Mouse (Mus musculus) intestine, embryonic 15.5 days (tissue): ENCODE measurements around the gene Lrpprc. TPM values are rescaled to one million over a fixed set of nuclear protein-coding genes. Genes with fewer than 3 reads are reported as not detected.

Experiments used
- ATAC-seq: fragments of 200-750 bp; cut with Nextera tagmentation; 2 replicates; pipeline ENCODE4 v1.8.0; 2017; ENCODE audit warnings: moderate TSS enrichment, moderate library complexity
- H3K27ac ChIP-seq: fragments of 300-500 bp; sonication (generic); 2 replicates; pipeline ENCODE4 v1.5.1; 2015; ENCODE audit warnings: mild to moderate bottlenecking, inconsistent platforms
- H3K27me3 ChIP-seq: fragments of 300-500 bp; sonication (generic); replicated peaks from 2 replicates; pipeline ENCODE4 v1.6.1; 2015; ENCODE audit warnings: inconsistent platforms
- H3K36me3 ChIP-seq: fragments of 300-500 bp; sonication (generic); 2 replicates; pipeline ENCODE4 v1.6.1; 2015; ENCODE audit warnings: inconsistent platforms
- H3K4me1 ChIP-seq: fragments of 300-500 bp; sonication (generic); replicated peaks from 2 replicates; pipeline ENCODE4 v1.6.1; 2015; ENCODE audit warnings: inconsistent platforms
- H3K4me2 ChIP-seq: fragments of 300-500 bp; sonication (generic); replicated peaks from 2 replicates; pipeline ENCODE4 v1.6.1; 2015; ENCODE audit warnings: mild to moderate bottlenecking, inconsistent platforms
- H3K4me3 ChIP-seq: fragments of 300-500 bp; sonication (generic); replicated peaks from 2 replicates; pipeline ENCODE4 v1.5.1; 2015; ENCODE audit warnings: inconsistent platforms
- H3K9ac ChIP-seq: fragments of 300-500 bp; sonication (generic); 2 replicates; pipeline ENCODE4 v1.6.1; 2015; ENCODE audit warnings: inconsistent platforms
- H3K9me3 ChIP-seq: fragments of 300-500 bp; sonication (generic); 2 replicates; pipeline ENCODE4 v1.6.1; 2016; ENCODE audit warnings: inconsistent platforms
- WGBS: fragments of 180-500 bp; shearing (Covaris S2); methylation state at CpG from one replicate; pipeline ENCODE4 v1.1.7; 2015; 5-methylcytosine and 5-hydroxymethylcytosine counted together
- polyA plus RNA-seq: library from polyadenylated mRNA; unstranded; fragments of >200 nt; fragmentation: Nextera tagmentation; extraction: Ambion mirVana; gene quantifications from 2 replicates; pipeline ENCODE4 v1.2.1, GENCODE M21; 2015

The Lrpprc gene
- polyA plus RNA-seq, 1 experiment from 2014 or later = 57.0 TPM

DNA sequence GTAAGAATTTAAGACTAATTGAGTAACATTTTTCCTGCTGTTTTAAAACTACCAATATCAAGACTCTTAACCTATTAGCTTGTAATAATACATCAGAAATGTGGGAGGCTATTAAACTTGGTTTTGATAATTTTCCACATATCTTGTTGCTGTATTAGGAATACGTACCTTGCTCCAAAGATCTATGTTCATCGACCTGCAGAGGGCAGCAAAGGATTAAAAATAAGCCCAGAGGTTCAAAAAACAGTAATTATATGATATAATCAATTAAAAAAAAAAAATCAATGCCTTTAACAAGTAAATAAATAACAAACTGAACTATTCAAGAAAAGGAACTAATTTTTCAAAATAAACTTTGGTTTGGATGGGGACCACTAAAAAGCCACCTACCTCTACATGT is 34.5 kb downstream of the Lrpprc start:
- Histone ChIP-seq H3K4me1 (no peaks in the 10 kb centered on the region), H3K27ac (no peak overlapping the region), H3K27me3 (no peaks in the 10 kb centered on the region), H3K9ac (no peak overlapping the region), H3K36me3 (peaks cover 6% of the 10 kb centered on the region; the same call in 1 of the 2 replicates), H3K4me2 (no peak overlapping the region), H3K4me3 (no peak overlapping the region), H3K9me3 (no peaks in the 10 kb centered on the region)
- WGBS = 73% methylated on average over 2 of the region's 2 CpGs
- no peak for ATAC-seq

DNA sequence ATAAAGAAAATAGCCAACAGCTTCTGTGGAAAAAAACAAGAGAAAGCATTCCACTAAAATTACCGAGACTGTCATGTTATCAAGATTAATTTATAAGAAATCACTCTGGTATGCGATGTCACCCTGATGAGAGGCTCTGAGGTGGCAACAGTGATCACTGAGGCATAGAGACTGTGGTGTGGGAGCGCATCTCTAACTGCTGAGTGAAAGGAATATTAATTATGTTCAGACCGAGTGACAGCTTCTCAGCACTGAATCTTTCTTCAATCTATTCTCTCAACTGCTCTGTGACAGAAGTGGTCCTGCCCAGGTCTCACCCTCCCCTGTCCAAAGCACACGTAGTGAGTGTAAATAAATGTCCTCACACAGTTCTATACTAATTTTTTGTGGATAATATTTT is 37.1 kb downstream of the Lrpprc start:
- no peaks in the 10 kb centered on the region for H3K4me1 ChIP-seq
- H3K36me3 ChIP-seq = peaks cover 5% of the 10 kb centered on the region; the same call in 1 of the 2 replicates
- 86% methylated on average over 5 of the region's 5 CpGs for WGBS
- no peak overlapping the region for H3K9ac ChIP-seq
- no peak overlapping the region for H3K4me3 ChIP-seq
- no peak overlapping the region for H3K4me2 ChIP-seq
- H3K9me3 ChIP-seq = no peaks in the 10 kb centered on the region
- no peak overlapping the region for H3K27ac ChIP-seq
- no peak for ATAC-seq
- no peaks in the 10 kb centered on the region for H3K27me3 ChIP-seq

DNA sequence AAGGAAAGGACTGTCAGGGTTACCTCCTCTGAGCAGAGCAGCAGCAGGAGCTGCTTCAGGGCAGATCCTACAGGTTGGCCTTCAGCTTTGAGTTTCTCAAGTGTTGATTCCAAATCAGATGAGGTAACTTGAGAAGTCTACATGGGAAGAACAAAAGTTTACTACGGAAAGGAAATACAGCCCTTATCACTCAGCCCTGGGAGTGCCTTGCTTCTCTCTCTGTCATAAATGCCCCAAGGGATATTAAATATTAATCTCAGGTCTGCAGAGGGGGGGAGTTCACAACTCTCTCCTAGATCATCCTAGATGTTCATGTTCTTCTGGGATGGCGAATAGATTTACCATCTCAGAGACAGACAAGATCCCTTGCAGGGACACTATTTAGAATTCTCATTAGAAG is 38.3 kb downstream of the Lrpprc start:
- no peaks in the 10 kb centered on the region for H3K4me1 ChIP-seq
- ATAC-seq = peak; percentile 77
- no peak overlapping the region for H3K27ac ChIP-seq
- no peak overlapping the region for H3K4me3 ChIP-seq
- H3K27me3 ChIP-seq = no peaks in the 10 kb centered on the region
- no peaks in the 10 kb centered on the region for H3K9me3 ChIP-seq
- no peak overlapping the region for H3K9ac ChIP-seq
- peaks cover 4% of the 10 kb centered on the region; the same call in 1 of the 2 replicates for H3K36me3 ChIP-seq
- H3K4me2 ChIP-seq = no peak overlapping the region
- WGBS = 62% methylated on average over 2 of the region's 2 CpGs

DNA sequence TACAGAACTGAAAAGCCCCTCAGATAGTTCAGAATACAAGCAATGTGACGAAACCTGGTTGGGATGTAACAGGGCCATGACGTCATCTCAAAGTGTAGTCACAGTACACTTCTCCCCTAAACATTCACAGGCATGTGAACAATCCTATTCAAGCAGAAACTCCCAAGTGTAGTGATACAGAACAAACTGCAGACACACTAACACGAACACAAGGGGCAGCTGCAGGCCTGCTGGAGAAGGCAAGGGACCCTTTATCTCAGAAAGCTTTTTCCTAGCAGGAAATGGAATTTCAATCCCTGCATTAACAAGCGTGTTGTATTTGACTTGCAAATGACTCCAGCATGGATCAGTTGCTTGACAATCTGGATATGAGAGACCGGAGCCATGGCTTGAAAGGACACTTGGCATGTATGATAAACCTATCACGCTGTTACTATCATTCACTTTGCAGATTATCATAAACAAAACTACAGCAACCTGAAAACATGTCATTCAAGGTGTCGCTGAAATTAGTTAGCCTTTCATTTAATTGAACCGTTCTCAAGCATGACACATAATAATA is 38.9 kb downstream of the Lrpprc start:
- WGBS = 79% methylated on average over 8 of the region's 8 CpGs
- no peak overlapping the region for H3K4me3 ChIP-seq
- peaks cover 4% of the 10 kb centered on the region; the same call in 1 of the 2 replicates for H3K36me3 ChIP-seq
- no peaks in the 10 kb centered on the region for H3K9me3 ChIP-seq
- H3K27me3 ChIP-seq = no peaks in the 10 kb centered on the region
- 0 out of 2 replicates have a peak overlapping the region, but pooled peaks have one; percentile 13 for H3K27ac ChIP-seq
- H3K4me1 ChIP-seq = no peaks in the 10 kb centered on the region
- no peak overlapping the region for H3K4me2 ChIP-seq
- H3K9ac ChIP-seq = no peak overlapping the region
- ATAC-seq = no peak

DNA sequence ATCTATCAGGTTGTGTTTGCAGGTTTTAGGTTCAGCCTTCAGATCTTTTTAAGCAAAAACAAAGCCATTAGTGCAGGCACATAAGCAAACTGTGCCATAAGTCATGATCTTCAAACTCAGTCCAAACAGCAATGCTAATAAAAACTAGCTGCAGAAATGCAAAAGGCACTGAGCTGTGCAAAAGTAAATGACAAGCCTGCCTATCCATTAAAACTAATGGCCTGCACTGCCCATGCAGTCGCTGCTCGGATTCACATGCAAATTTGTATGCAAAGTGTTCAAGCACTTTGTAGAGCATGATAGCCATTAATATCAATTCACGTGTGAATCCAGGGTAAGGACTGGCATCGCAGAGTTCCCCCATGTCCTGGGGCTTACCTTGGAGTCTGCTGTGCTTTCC is 40.5 kb downstream of the Lrpprc start:
- H3K36me3 ChIP-seq = peaks cover 4% of the 10 kb centered on the region; the same call in 1 of the 2 replicates
- H3K4me3 ChIP-seq = no peak overlapping the region
- no peak overlapping the region for H3K27ac ChIP-seq
- WGBS = 77% methylated on average over 4 of the region's 4 CpGs
- no peak overlapping the region for H3K9ac ChIP-seq
- no peaks in the 10 kb centered on the region for H3K4me1 ChIP-seq
- no peaks in the 10 kb centered on the region for H3K27me3 ChIP-seq
- no peak overlapping the region for H3K4me2 ChIP-seq
- no peak for ATAC-seq
- no peaks in the 10 kb centered on the region for H3K9me3 ChIP-seq

DNA sequence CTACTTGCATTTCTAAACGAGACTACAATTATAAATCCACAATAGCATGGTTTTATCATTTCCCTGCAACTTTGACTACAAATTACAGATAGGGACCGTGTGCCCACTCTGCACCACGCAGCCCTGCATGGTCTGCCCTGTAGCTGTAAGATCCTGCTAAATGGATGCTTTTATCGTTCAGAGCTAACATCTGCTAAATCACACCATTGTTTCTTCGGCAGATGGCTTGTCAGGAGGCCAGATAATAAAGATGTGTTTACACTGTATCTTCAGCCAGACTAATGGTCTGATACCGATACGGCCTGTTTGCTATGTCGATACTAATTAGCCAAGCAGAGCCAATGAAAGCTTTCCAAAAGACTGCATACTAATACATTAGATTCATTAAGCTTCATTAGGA is 41.3 kb downstream of the Lrpprc start:
- Histone ChIP-seq H3K4me1 (no peaks in the 10 kb centered on the region), H3K9me3 (no peaks in the 10 kb centered on the region), H3K9ac (no peak overlapping the region), H3K36me3 (peaks cover 4% of the 10 kb centered on the region; the same call in 1 of the 2 replicates), H3K27ac (no peak overlapping the region), H3K4me2 (no peak overlapping the region), H3K4me3 (no peak overlapping the region), H3K27me3 (no peaks in the 10 kb centered on the region)
- no peak for ATAC-seq
- WGBS = 50% methylated on average over 8 of the region's 8 CpGs

DNA sequence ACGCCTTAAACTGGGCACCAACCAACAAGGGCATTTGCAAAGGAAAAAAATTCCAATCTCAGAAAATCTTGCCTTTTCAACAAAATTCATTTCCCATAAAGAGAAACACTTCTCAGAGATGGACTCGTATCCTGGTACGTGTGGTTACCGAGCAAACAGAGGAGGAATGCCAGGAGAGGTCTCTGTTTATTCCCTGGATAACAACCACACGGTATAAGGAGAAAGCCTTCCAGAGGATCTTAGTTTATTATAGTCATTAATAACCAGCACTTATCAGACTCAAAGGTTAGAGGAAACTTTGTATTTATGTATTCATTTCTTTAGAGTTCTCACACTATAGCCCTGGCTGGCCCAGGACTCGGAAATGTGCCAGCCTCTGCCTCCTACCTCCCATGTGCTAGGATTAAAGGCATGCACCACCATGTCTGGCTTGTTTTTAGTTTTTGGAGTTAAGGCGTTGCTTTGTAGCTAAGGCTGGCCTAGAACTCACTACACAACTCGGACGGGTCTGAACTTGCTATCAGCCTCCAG is 42.4 kb downstream of the Lrpprc start:
- H3K36me3 ChIP-seq = peaks cover 2% of the 10 kb centered on the region; the same call in 1 of the 2 replicates
- no peak overlapping the region for H3K4me3 ChIP-seq
- H3K27me3 ChIP-seq = no peaks in the 10 kb centered on the region
- no peak overlapping the region for H3K9ac ChIP-seq
- 70% methylated on average over 9 of the region's 9 CpGs for WGBS
- no peaks in the 10 kb centered on the region for H3K9me3 ChIP-seq
- H3K4me1 ChIP-seq = 0 out of 2 replicates have a peak, but pooled peaks cover 1% of the 10 kb centered on the region
- H3K27ac ChIP-seq = no peak overlapping the region
- H3K4me2 ChIP-seq = no peak overlapping the region
- ATAC-seq = peak; percentile 35

DNA sequence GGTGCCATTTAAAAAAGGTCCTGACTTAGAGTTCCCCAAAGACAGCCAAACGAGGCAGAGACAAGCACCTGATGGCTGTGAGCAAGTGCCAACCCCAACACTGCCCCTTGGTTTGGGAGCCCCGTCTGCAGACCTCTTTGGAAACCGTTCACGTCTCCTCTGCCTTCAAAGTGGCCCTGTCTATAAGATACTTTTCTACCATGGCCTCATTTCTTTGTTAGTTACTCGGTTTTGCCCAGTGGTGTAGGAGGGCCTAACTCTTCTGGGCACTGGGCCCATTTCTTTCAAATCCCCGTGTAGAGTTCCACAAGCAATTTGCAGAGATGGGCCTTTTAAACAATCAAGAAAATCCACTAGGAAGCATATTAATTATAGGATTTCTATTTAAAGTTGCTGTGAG is 43.4 kb downstream of the Lrpprc start:
- Histone ChIP-seq H3K9me3 (no peaks in the 10 kb centered on the region), H3K36me3 (no peaks in the 10 kb centered on the region), H3K27ac (no peak overlapping the region), H3K4me3 (no peak overlapping the region), H3K4me1 (0 out of 2 replicates have a peak, but pooled peaks cover 3% of the 10 kb centered on the region), H3K27me3 (no peaks in the 10 kb centered on the region), H3K4me2 (no peak overlapping the region), H3K9ac (no peak overlapping the region)
- 69% methylated on average over 6 of the region's 6 CpGs for WGBS
- no peak for ATAC-seq

DNA sequence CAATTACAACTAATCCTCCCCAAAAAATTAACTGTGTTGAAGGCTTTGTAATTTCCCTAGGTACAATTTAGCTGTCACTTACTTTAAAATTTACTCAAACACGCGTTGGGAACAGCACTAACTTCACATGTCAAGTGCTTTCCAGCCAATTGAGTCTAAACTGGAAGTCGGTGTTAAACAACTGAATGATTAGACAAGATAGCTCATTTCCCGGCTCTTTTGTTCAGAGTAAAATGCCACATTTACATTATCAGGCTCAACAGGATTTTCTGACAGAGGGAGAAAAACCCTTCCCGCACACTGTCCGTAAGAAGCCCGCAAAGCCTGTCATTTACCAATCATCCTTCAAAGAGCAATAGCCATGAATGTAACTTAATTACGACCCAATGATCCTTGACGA is 45.6 kb downstream of the Lrpprc start:
- Histone ChIP-seq H3K9me3 (no peaks in the 10 kb centered on the region), H3K4me2 (no peak overlapping the region), H3K27ac (no peak overlapping the region), H3K27me3 (no peaks in the 10 kb centered on the region), H3K36me3 (no peaks in the 10 kb centered on the region), H3K9ac (no peak overlapping the region), H3K4me3 (no peak overlapping the region), H3K4me1 (0 out of 2 replicates have a peak, but pooled peaks cover 3% of the 10 kb centered on the region)
- ATAC-seq = no peak
- WGBS = 81% methylated on average over 9 of the region's 9 CpGs

DNA sequence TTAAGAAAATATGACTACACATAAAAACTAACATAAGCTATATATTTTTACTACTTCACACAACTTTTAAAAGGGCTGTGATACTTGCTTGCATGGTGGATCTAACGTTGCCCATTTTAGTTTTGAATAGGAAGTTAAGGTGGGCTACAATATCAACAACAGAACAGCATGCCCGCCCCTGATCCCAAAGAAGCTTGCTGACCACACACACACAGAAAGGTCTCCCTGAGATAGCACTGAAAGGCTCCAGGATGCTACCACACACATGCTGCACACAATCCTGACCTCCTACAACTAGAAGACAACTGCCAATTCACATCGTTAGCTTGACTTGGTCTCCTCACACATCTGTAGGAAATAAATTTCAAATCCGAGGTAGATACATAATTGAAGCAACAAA is 46.3 kb downstream of the Lrpprc start:
- no peak for ATAC-seq
- WGBS = 78% methylated on average over 4 of the region's 4 CpGs
- Histone ChIP-seq H3K36me3 (no peaks in the 10 kb centered on the region), H3K4me3 (no peak overlapping the region), H3K9me3 (no peaks in the 10 kb centered on the region), H3K27me3 (no peaks in the 10 kb centered on the region), H3K4me2 (no peak overlapping the region), H3K27ac (no peak overlapping the region), H3K4me1 (0 out of 2 replicates have a peak, but pooled peaks cover 3% of the 10 kb centered on the region), H3K9ac (no peak overlapping the region)

DNA sequence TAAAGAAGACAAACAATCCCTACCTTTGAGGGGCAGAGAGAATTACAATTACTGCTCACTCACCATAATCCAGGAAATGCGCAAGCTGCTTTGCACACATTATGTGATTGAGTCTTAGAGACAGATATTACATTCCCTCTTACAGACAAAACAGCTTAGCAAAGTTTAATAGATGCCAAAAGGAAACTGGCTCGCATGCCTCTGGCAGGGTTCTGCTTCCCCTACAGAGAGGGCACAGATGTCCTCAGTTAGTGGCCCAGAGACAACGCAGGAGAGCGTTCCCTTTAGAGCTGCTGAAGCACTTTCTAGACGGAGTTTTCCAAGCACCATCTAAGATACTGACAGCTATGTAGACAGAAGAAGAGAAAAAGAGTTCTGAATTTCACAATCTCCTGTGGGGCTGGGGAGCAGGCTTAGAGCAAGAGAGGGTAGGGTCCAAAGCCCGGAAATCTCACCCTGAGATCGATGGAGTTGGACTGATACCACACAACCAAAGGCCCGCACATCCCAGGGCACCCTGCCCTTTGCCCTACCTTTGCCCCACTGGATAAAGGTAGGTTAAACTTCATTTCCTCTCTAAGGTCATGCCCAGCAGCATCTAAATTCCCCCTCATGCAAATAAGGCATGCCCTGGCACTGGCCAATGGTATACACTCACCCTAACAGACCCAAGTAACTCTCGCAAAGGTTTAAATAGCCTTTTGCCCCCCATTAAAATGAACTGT is 52.4 kb downstream of the Lrpprc start:
- Histone ChIP-seq H3K4me1 (peaks cover 1% of the 10 kb centered on the region; the same call in 1 of the 2 replicates), H3K27me3 (no peaks in the 10 kb centered on the region), H3K27ac (no peak overlapping the region), H3K36me3 (no peaks in the 10 kb centered on the region), H3K4me3 (no peak overlapping the region), H3K4me2 (no peak overlapping the region), H3K9me3 (no peaks in the 10 kb centered on the region), H3K9ac (no peak overlapping the region)
- WGBS = 82% methylated on average over 9 of the region's 9 CpGs
- no peak for ATAC-seq

DNA sequence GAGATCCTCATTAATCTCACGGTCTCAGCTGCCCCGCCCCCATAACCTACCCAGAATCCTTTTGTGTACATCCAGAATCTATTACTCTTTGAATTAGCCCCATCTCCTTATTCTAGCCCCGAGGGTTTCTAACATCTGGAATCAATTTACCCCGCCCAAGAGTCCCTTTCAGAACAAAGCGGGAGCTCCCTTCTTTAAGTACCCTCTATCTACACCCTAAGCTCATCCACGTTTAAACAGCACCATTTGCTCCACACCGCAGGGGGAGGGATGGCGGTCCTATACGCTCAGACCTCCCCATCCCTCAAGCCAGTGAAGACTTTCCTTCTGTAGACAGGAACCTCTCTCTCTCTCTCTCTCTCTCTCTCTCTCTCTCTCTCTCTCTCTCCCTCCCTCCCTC is 53.9 kb downstream of the Lrpprc start:
- H3K27ac ChIP-seq = no peak overlapping the region
- H3K4me2 ChIP-seq = no peak overlapping the region
- WGBS = 63% methylated on average over 9 of the region's 9 CpGs
- no peak overlapping the region for H3K4me3 ChIP-seq
- no peaks in the 10 kb centered on the region; the same call in 1 of the 2 replicates for H3K4me1 ChIP-seq
- no peaks in the 10 kb centered on the region for H3K27me3 ChIP-seq
- H3K36me3 ChIP-seq = no peaks in the 10 kb centered on the region
- H3K9me3 ChIP-seq = no peaks in the 10 kb centered on the region
- H3K9ac ChIP-seq = no peak overlapping the region
- ATAC-seq = no peak
